In the genomic region with DNA sequence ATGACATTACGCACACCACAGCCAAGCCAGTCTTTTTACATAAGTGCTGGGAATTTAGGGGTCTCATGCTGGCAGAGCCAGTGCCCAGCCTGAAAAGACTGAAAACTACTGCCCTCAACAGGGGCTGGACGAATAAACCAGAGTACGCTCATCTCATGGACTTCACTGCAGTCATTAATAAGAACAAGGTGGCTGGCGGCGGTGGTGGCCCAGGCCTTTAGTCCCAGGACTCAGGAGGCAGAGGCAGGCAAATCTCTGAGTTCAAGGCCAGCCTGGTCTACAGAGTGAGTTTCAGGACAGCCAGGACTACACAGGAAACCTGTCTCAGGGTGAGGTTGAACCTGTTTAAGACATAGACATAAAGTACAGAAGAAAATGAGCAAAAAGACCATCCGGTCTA, we compare ENCODE assay signal across 19 mouse cellular contexts. TPM values are rescaled to one million over a fixed set of nuclear protein-coding genes. Genes with fewer than 3 reads are reported as not detected.
DNase-seq lines count a peak whose midpoint lies in the region; ATAC-seq and TF ChIP-seq lines count a peak whose summit lies in the region.
"Had no signal": no experiment of that assay in that cellular context is flagged by ENCODE, and none has a peak within 500 bp of the region (broad histone marks: within the 10 kb centered on the region; RNA-seq: fewer than 3 reads in every experiment).

No protein-coding gene starts in this region.

- TF ChIP-seq CTCF in layer of hippocampus, adult 2 months (conservative IDR thresholded peaks at IDR 0.05): no peak
- no peak for TF ChIP-seq CTCF in ES-Bruce4 (IDR thresholded peaks at IDR 0.05; ENCODE audit: low read depth, low read length)
- TF ChIP-seq CTCF in gastrocnemius, adult 2 months (IDR thresholded peaks at IDR 0.05): no peak

- peaks cover 97% of the 10 kb centered on the region for H3K4me1 ChIP-seq in erythroblast, embryonic 14.5 days (ENCODE audit: control insufficient read depth)
- H3K4me1 ChIP-seq in ES-Bruce4 (ENCODE audit: control insufficient read depth, insufficient read depth, low read length): no peaks in the 10 kb centered on the region
- peaks cover 86% of the 10 kb centered on the region for H3K4me1 ChIP-seq in liver, embryonic 13.5 days (replicated peaks)

- peak overlapping the region; percentile 43 for H3K4me3 ChIP-seq in erythroblast, embryonic 14.5 days (replicated peaks)
- H3K4me3 ChIP-seq in layer of hippocampus, adult 2 months: no peak overlapping the region; the same call in 1 of the 2 replicates
- H3K4me3 ChIP-seq in ES-Bruce4 (ENCODE audit: low read depth, low read length): no peak overlapping the region
- 0 out of 2 replicates have a peak overlapping the region, but pooled peaks have one; percentile 5 for H3K4me3 ChIP-seq in liver, embryonic 13.5 days (replicated peaks)
- H3K4me3 ChIP-seq in gastrocnemius, adult 2 months: no peak overlapping the region; the same call in 1 of the 2 replicates

- TF ChIP-seq POLR2A in ES-Bruce4 (IDR thresholded peaks at IDR 0.05; ENCODE audit: insufficient read depth, low read length): no peak

- H3K9me3 ChIP-seq in erythroblast, embryonic 14.5 days (ENCODE audit: control insufficient read depth, low read length): no peaks in the 10 kb centered on the region
- H3K9me3 ChIP-seq in ES-Bruce4 (replicated peaks; ENCODE audit: control insufficient read depth, insufficient read depth, low read length, poor library complexity, severe bottlenecking): no peaks in the 10 kb centered on the region
- H3K9me3 ChIP-seq in liver, embryonic 13.5 days (replicated peaks): no peaks in the 10 kb centered on the region

- ATAC-seq in erythroblast, adult 5-6 weeks (replicated peaks; ENCODE audit: low FRiP score, poor library complexity, severe bottlenecking): no peak
- ATAC-seq in liver, embryonic 13.5 days (ENCODE audit: low read depth): no peak
- ATAC-seq: activated CD4-positive, CD25-positive, alpha-beta regulatory T cell, adult 4 months; inflammation-experienced regulatory T-cells, adult 6 months had no signal

- H3K4me2 ChIP-seq in liver, embryonic 13.5 days: peak overlapping the region; percentile 48

- 86% methylated on average over 6 of the region's 6 CpGs for WGBS in liver, embryonic 13.5 days (ENCODE audit: insufficient replicate concordance)

- peak overlapping the region; percentile 3; the same call in 1 of the 2 replicates for H3K27ac ChIP-seq in layer of hippocampus, adult 2 months
- no peak overlapping the region for H3K27ac ChIP-seq in ES-Bruce4 (ENCODE audit: insufficient read depth, low read length)
- peak overlapping the region; percentile 97 for H3K27ac ChIP-seq in liver, embryonic 13.5 days
- H3K27ac ChIP-seq in gastrocnemius, adult 2 months: no peak overlapping the region

- TF ChIP-seq EP300 in ES-Bruce4 (IDR thresholded peaks at IDR 0.05; ENCODE audit: insufficient read depth, low read depth, low read length): no peak

- DNase-seq in layer of hippocampus, adult 2 months (ENCODE audit: low spot score in 2 of 2): no peak
- no peak for DNase-seq in layer of hippocampus, postnatal 25 days (ENCODE audit: extremely low spot score in 1 of 2, low spot score in 1 of 2)
- no peak for DNase-seq in liver, embryonic 13.5 days
- DNase-seq in layer of hippocampus, adult 18-20 months (ENCODE audit: low spot score in 2 of 2): no peak
- DNase-seq in gastrocnemius, adult 2 months: no peak
- DNase-seq: cerebellum, adult 11-12 months; gastrocnemius, postnatal 25 days; heart, postnatal 10 days; kidney, postnatal 14 days; lung, adult 2 months had no signal

- peaks cover 70% of the 10 kb centered on the region for H3K36me3 ChIP-seq in erythroblast, embryonic 14.5 days (ENCODE audit: control insufficient read depth)
- H3K36me3 ChIP-seq in ES-Bruce4 (ENCODE audit: control insufficient read depth, insufficient read depth, low read length, poor library complexity, severe bottlenecking): no peaks in the 10 kb centered on the region
- peaks cover 20% of the 10 kb centered on the region for H3K36me3 ChIP-seq in liver, embryonic 13.5 days

- H3K9ac ChIP-seq in ES-Bruce4 (ENCODE audit: low read depth, poor library complexity, severe bottlenecking): peak overlapping the region; percentile 91
- peak overlapping the region; percentile 75 for H3K9ac ChIP-seq in liver, embryonic 13.5 days

- intact Hi-C loops in gastrocnemius, adult 2 months (cut with DNase I): no loop called here

- H3K27me3 ChIP-seq in erythroblast, embryonic 14.5 days (ENCODE audit: control insufficient read depth): no peaks in the 10 kb centered on the region
- no peaks in the 10 kb centered on the region for H3K27me3 ChIP-seq in ES-Bruce4 (ENCODE audit: control insufficient read depth, insufficient read depth, low read length, poor library complexity, severe bottlenecking)
- no peaks in the 10 kb centered on the region for H3K27me3 ChIP-seq in liver, embryonic 13.5 days

RNA-seq across cellular contexts. Expression of gene Nprl3, which starts 1.3 kb away (rescaled TPM):
- 4.8 and 5.8 TPM in 2 replicates for polyA plus RNA-seq in erythroblast, embryonic 14.5 days (2012)
- 58.0 and 62.7 TPM in 2 replicates for total RNA-seq in erythroblast, adult 5-6 weeks (2015; ENCODE audit: low replicate concordance)
- 166 and 187 TPM in 2 replicates for total RNA-seq in erythroblast, adult 5-6 weeks (2017; ENCODE audit: low replicate concordance)
- total RNA-seq in layer of hippocampus, adult 2 months (2021): 10 to 100 TPM; 62.0 to 64.1 TPM
- total RNA-seq in layer of hippocampus, postnatal 25 days (2021): 10 to 100 TPM; 49.1 to 67.0 TPM
- 31.5 and 31.6 TPM in 2 replicates for polyA plus RNA-seq in ES-Bruce4 (2011; ENCODE audit: insufficient read depth, insufficient read length, low read depth, missing spikeins)
- polyA plus RNA-seq in liver, embryonic 13.5 days (2015; fragmentation: Nextera tagmentation; extraction: Ambion mirVana): 27.5 and 29.7 TPM in 2 replicates
- 10 to 100 TPM; 48.6 to 49.0 TPM for total RNA-seq in layer of hippocampus, adult 18-20 months (2021)
- 10 to 100 TPM; 25.6 to 29.6 TPM for total RNA-seq in gastrocnemius, adult 2 months (2021)

RNA-seq across cellular contexts. Expression of gene Hba-x, which starts 10.0 kb away (rescaled TPM):
- polyA plus RNA-seq in erythroblast, embryonic 14.5 days (2012): 158 and 188 TPM in 2 replicates
- total RNA-seq in erythroblast, adult 5-6 weeks (2015; ENCODE audit: low replicate concordance): 7.9 and 8.8 TPM in 2 replicates
- 0.68 and 2.2 TPM in 2 replicates for total RNA-seq in erythroblast, adult 5-6 weeks (2017; ENCODE audit: low replicate concordance)
- total RNA-seq in layer of hippocampus, adult 2 months (2021): not detected
- not detected for total RNA-seq in layer of hippocampus, postnatal 25 days (2021)
- not detected in 2 replicates for polyA plus RNA-seq in ES-Bruce4 (2011; ENCODE audit: insufficient read depth, insufficient read length, low read depth, missing spikeins)
- polyA plus RNA-seq in liver, embryonic 13.5 days (2015; fragmentation: Nextera tagmentation; extraction: Ambion mirVana): 289 and 430 TPM in 2 replicates
- total RNA-seq in layer of hippocampus, adult 18-20 months (2021): not detected
- total RNA-seq in gastrocnemius, adult 2 months (2021): not detected
- total RNA-seq: adrenal gland, postnatal 4 days; gastrocnemius, postnatal 25 days; heart, postnatal 10 days; left cerebral cortex, adult 2 months; megakaryocyte-erythroid progenitor cell, adult 5-6 weeks had no signal
- polyA plus RNA-seq: activated CD4-positive, CD25-positive, alpha-beta regulatory T cell, adult 4 months; inflammation-experienced regulatory T-cells, adult 6 months; lung, adult 2 months; small intestine, adult 2 months had no signal

RNA-seq across cellular contexts. Expression of gene Hba-a1, which starts 17.1 kb away (rescaled TPM):
- polyA plus RNA-seq in erythroblast, embryonic 14.5 days (2012): 387,305 and 409,151 TPM in 2 replicates
- 59,368 and 63,767 TPM in 2 replicates for total RNA-seq in erythroblast, adult 5-6 weeks (2015; ENCODE audit: low replicate concordance)
- 14,861 and 24,674 TPM in 2 replicates for total RNA-seq in erythroblast, adult 5-6 weeks (2017; ENCODE audit: low replicate concordance)
- total RNA-seq in layer of hippocampus, adult 2 months (2021): 100 to 1,000 TPM; 315 to 509 TPM
- total RNA-seq in layer of hippocampus, postnatal 25 days (2021): 100 to 1,000 TPM; 552 to 580 TPM
- 1.2 and 1.6 TPM in 2 replicates for polyA plus RNA-seq in ES-Bruce4 (2011; ENCODE audit: insufficient read depth, insufficient read length, low read depth, missing spikeins)
- polyA plus RNA-seq in liver, embryonic 13.5 days (2015; fragmentation: Nextera tagmentation; extraction: Ambion mirVana): 56,818 and 64,288 TPM in 2 replicates
- total RNA-seq in layer of hippocampus, adult 18-20 months (2021): 100 to 1,000 TPM; 298 to 318 TPM
- 100 to 1,000 TPM; 219 to 309 TPM for total RNA-seq in gastrocnemius, adult 2 months (2021)

RNA-seq across cellular contexts. Expression of gene Hbq1b, which starts 20.6 kb away (rescaled TPM):
- polyA plus RNA-seq in erythroblast, embryonic 14.5 days (2012): 7.5 and 8.6 TPM in 2 replicates
- total RNA-seq in erythroblast, adult 5-6 weeks (2015; ENCODE audit: low replicate concordance): 294 and 334 TPM in 2 replicates
- total RNA-seq in erythroblast, adult 5-6 weeks (2017; ENCODE audit: low replicate concordance): 138 and 139 TPM in 2 replicates
- total RNA-seq in layer of hippocampus, adult 2 months (2021): 1 to 10 TPM; 1.0 to 1.7 TPM
- total RNA-seq in layer of hippocampus, postnatal 25 days (2021): 1 to 10 TPM; 1.6 to 4.3 TPM
- polyA plus RNA-seq in ES-Bruce4 (2011; ENCODE audit: insufficient read depth, insufficient read length, low read depth, missing spikeins): not detected in 2 replicates
- 111 and 141 TPM in 2 replicates for polyA plus RNA-seq in liver, embryonic 13.5 days (2015; fragmentation: Nextera tagmentation; extraction: Ambion mirVana)
- 1 to 10 TPM in 1 of 2 experiments, not detected in 1; 1.6 TPM for total RNA-seq in layer of hippocampus, adult 18-20 months (2021)
- total RNA-seq in gastrocnemius, adult 2 months (2021): not detected
- total RNA-seq: gastrocnemius, postnatal 25 days; left cerebral cortex, adult 2 months; megakaryocyte-erythroid progenitor cell, adult 5-6 weeks had no signal
- polyA plus RNA-seq: activated CD4-positive, CD25-positive, alpha-beta regulatory T cell, adult 4 months; inflammation-experienced regulatory T-cells, adult 6 months; small intestine, adult 2 months had no signal

RNA-seq across cellular contexts. Expression of gene Hba-a2, which starts 30.1 kb away (rescaled TPM):
- 130,484 and 191,888 TPM in 2 replicates for polyA plus RNA-seq in erythroblast, embryonic 14.5 days (2012)
- total RNA-seq in erythroblast, adult 5-6 weeks (2015; ENCODE audit: low replicate concordance): 143,341 and 149,783 TPM in 2 replicates
- 224,706 and 268,423 TPM in 2 replicates for total RNA-seq in erythroblast, adult 5-6 weeks (2017; ENCODE audit: low replicate concordance)
- 100 to 1,000 TPM; 253 to 450 TPM for total RNA-seq in layer of hippocampus, adult 2 months (2021)
- total RNA-seq in layer of hippocampus, postnatal 25 days (2021): 100 to 1,000 TPM; 469 to 517 TPM
- 5.6 and 10.3 TPM in 2 replicates for polyA plus RNA-seq in ES-Bruce4 (2011; ENCODE audit: insufficient read depth, insufficient read length, low read depth, missing spikeins)
- polyA plus RNA-seq in liver, embryonic 13.5 days (2015; fragmentation: Nextera tagmentation; extraction: Ambion mirVana): 140,141 and 155,581 TPM in 2 replicates
- 100 to 1,000 TPM; 253 to 257 TPM for total RNA-seq in layer of hippocampus, adult 18-20 months (2021)
- total RNA-seq in gastrocnemius, adult 2 months (2021): 100 to 1,000 TPM; 153 to 208 TPM

Comparison
In these comparisons a context has a peak if more than half of its experiments do, and no peak if none do; other contexts are left out.
1. H3K4me3 ChIP-seq: peak in erythroblast, embryonic 14.5 days (single experiment) and liver, embryonic 13.5 days (single experiment); none in layer of hippocampus, adult 2 months (single experiment), ES-Bruce4 (single experiment) and gastrocnemius, adult 2 months (single experiment).
2. H3K27ac ChIP-seq: peak in layer of hippocampus, adult 2 months (single experiment) and liver, embryonic 13.5 days (single experiment); none in ES-Bruce4 (single experiment) and gastrocnemius, adult 2 months (single experiment).
3. RNA of gene Hba-a1, which starts 17.1 kb away (total RNA-seq): 14,861 to 63,767 TPM in erythroblast, adult 5-6 weeks; 552 to 580 TPM in layer of hippocampus, postnatal 25 days, 315 to 509 TPM in layer of hippocampus, adult 2 months, 298 to 318 TPM in layer of hippocampus, adult 18-20 months and 219 to 309 TPM in gastrocnemius, adult 2 months; every median in the first group is over 10 times any median in the second.